Mouse (Mus musculus): Measurements from ENCODE around the gene Stk4.

Stk4 gene

DNA sequence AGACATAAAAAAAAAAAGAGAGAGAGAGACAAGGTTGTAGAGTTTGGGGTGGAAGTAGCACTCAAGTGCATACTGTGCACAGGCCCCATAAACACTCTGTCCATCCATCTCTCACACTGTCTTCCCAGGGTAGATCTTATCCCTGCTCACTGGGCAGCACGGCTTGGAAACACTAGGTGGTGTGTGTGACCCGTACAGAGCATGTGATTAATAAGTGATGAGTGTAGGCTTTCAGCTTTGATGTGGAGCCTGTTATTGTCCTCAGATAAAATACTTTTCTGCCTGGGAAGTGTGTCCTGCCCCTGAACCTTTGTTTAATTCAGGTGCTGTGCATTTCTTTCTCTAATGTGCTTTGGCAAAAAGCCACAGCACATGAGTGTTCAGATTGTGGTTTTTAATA, 66.3 kb downstream of the Stk4 start:
- TF ChIP-seq GATA4 (IDR thresholded peaks at IDR 0.05; ENCODE audit: insufficient replicate concordance, low read length) = no peak

DNA sequence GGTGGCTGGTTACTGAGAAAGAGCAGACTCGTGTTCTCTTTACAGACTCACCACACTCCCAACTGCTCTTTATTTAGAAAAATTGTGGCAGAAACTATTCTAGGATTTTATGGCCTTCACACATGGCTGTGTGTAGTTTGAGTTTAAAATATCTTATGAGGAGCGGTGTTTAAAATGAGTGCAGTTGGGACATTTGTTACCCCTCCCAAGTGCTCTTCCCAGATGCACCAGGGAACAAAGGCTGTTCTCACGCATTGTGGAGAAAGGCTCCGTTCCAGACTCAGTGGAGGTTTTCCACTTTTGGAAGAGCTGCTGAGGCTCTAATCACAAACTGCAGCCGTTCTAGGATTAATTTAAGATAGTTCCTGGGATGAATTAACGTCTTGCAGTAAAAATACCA, 67.6 kb downstream of the Stk4 start:
- TF ChIP-seq GATA4 (IDR thresholded peaks at IDR 0.05; ENCODE audit: insufficient replicate concordance, low read length) = no peak

DNA sequence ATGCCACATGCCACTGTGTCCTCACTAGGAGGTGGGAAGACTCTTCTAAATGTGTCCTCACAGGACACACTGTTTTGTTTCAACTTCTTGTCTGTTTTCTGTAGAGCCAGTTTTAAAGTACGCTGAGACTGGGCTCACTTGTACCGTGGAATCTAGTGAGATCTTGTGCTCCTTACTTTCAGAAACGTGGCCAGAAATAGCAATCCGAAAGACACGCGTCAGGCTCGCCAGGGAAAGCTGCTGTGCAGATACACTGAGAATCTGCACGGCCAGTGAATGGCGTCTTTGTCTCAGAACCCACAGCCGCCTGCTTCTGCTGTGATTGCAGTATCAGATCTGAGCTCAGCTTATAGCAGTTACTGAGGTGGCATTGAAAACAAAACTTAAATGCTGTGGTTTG, 71.9 kb downstream of the Stk4 start:
- no peak for TF ChIP-seq GATA4 (IDR thresholded peaks at IDR 0.05; ENCODE audit: insufficient replicate concordance, low read length)

DNA sequence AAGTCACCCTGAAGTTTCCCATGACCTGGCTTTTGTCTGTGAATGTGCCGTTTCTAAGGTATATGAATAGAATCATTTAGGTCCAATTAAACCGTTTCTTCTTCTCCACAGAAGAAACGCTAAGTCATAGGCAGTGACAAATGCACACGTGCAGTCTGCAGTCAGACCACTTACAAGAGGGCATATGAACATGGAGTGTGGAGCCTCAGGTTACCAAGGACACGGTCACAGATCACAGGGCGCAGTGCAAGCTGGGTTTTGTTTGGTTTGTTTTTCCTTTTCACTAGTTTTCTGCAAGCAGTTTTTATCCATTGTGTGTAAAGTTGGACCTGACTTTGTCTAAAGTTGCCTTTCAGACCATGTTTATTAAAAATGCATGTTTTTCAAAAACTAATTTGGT, 73.9 kb downstream of the Stk4 start:
- no peak for TF ChIP-seq GATA4 (IDR thresholded peaks at IDR 0.05; ENCODE audit: insufficient replicate concordance, low read length)

DNA sequence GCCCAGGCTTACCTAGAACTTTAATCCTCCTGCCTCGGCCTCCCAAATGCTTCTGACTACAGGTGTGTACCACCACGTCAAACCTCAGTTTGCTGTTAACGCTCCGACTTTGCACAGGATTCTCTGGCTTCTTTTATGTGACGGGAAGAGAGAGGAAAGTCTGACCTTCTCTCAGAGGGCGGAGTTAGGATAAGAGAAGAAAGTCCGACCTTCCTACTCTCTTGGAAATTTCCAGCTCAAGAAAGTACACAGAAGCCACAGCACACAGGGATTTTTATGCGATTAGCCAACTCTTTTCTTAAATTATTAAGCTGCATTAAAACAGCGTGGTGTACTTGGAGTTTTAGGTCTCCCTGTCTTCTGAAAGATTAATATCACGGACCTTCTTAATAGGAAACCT, 74.4 kb downstream of the Stk4 start:
- no peak for TF ChIP-seq GATA4 (IDR thresholded peaks at IDR 0.05; ENCODE audit: insufficient replicate concordance, low read length)

DNA sequence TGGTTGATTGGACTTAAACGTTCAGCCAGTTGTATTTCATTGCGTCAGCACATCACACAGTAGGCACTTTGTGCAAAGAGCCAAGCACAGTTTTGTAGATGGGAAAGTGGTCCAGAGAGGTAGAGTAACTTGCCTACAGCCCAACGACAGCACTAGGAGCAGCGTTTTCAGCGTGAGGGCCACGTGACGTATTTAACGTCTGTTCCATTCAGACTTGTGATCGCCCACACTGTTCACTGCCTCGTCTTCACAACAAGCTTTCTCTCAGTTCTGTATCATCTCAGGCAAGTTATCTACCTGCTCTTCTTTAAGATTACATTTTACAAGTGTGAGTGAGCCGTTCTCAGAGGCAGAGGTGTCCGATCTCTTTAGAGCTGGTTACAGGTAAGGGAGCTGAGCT, 76.4 kb downstream of the Stk4 start:
- no peak for TF ChIP-seq GATA4 (IDR thresholded peaks at IDR 0.05; ENCODE audit: insufficient replicate concordance, low read length)

DNA sequence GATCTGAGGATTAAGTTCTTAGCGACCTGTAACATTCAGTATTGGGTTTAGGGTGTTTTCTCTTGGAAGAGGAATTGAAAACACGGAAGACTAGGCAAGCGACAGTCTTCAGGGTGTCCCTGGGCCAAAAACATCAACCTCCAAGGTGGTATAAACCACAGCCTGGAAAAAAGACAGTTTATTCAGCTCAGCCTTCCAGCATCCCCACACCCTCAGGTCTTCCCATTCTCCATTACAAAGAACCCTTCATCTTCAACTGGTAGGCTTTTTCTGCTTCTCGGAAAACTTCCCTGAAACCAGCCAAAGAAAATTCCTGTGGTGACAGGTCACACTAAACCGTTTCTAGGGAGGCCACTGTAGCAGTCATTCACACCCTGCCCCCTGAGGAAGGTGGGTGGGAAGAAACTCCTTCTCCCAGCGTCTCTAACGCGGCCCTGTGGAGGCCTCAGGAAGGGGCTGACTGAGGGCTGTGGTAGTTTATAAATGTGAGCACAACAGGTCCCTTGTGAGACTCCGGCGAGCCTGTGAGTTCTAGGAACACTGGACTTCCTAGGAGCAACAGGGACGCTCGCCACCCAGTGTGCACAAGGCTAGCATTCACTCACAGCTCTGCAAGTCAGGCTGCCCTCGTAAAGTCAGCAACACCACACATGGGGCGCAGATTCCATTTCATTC, 80.1 kb downstream of the Stk4 start:
- TF ChIP-seq GATA4 (IDR thresholded peaks at IDR 0.05; ENCODE audit: insufficient replicate concordance, low read length) = no peak

DNA sequence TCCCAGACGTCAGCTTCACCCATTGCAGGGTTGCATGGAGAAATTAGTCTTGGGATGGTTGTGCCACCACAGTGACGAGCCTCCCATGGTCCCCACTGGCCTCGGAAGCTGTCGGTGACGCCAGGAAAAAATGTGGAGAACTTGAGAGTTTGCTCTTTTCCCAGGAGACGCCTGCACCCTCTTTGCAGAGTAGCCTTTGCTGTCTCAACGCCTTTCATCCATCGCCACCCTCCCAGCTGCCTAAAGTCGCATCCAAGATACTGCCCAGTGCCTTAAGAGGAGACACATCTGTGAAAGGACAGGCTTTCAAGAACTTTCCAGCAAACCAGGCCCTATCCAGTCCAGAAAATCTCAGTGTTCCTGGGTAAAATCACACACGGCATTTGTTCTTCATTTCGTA, 82.2 kb downstream of the Stk4 start:
- TF ChIP-seq GATA4 (IDR thresholded peaks at IDR 0.05; ENCODE audit: insufficient replicate concordance, low read length) = no peak

DNA sequence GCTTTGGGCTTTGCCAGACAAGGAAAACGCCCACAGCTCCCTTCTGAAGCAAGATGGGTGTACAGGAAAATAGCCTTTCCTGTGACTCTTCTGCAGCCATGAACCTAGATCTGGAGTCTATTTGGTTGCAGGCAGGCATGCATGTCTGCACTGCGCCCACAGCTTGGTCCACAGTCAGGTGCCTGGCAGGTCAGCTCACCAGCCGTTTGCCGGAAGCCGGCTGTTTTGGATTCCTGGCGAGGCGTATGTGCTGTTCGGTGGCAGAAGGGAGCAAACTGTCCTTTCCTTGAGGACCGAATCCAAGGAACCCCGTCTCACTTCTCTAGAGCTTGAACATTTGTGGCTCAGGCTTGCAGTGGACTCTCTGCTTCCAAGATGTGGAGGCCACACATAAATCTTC, 83.9 kb downstream of the Stk4 start:
- TF ChIP-seq GATA4 (IDR thresholded peaks at IDR 0.05; ENCODE audit: insufficient replicate concordance, low read length) = no peak

DNA sequence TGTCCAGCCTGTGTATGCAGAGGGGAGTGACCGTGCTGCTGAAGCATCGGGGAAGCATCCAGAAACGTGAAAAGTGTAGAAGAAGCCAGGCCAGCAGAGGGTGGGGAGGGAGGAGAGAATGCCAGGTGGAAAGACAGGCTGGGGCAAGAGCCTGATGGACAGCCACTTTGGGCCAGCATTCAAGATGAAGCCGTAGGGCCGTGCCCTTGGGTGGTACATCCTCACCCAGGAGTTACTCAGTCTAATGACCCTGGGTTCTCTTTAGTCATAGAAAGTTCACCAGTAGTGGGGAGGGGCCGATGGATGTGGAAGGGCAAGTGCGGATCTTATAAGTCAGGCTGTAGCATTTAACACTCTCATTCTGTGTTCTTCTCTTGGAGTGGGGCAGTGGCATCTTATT, 86.0 kb downstream of the Stk4 start:
- TF ChIP-seq GATA4 (IDR thresholded peaks at IDR 0.05; ENCODE audit: insufficient replicate concordance, low read length) = no peak

DNA sequence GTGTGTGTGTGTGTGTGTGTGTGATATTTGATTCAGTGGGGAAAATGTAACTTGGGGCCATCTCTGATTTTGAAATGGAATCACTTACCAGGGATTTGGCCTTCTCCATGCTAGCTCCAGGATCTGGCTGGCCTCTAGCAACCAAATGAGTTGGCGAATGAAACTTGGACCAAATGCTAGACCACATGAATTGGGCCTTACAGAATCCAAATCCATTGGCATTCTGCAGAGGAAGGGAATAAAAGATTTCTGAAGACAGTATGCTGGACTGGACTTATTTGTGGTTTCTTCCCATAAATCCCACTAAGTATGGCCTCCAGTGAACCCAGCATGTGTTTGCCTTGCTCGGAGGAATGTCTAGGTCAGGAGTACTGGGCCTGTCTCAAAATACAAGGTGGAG, 88.7 kb downstream of the Stk4 start:
- no peak for TF ChIP-seq GATA4 (IDR thresholded peaks at IDR 0.05; ENCODE audit: insufficient replicate concordance, low read length)

DNA sequence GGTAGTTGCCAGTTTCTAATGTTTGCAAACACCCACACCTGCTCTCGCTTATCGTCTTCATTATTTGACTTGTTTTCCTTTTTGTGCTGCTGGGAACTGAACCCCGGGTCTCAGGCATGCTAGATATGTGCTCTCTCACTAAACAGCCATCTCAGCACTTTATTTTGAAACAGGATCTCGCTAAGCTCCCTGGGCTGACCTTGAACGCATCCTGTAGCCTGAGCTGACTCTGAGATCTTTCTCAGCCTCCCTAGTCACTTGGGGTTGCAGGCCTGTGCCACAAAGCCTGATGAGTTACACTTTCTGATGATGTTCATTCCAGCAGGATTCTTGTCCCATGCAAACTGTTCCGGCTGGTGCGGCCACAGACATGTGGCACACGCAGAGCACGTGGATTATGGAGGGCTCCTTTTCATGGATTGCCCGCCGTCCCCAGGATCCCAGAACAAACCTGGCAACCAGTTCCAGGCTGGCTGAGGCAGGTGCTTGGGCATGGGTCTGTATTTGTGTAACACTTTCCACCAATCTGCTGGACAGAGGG, 91.5 kb downstream of the Stk4 start:
- no peak for TF ChIP-seq GATA4 (IDR thresholded peaks at IDR 0.05; ENCODE audit: insufficient replicate concordance, low read length)

DNA sequence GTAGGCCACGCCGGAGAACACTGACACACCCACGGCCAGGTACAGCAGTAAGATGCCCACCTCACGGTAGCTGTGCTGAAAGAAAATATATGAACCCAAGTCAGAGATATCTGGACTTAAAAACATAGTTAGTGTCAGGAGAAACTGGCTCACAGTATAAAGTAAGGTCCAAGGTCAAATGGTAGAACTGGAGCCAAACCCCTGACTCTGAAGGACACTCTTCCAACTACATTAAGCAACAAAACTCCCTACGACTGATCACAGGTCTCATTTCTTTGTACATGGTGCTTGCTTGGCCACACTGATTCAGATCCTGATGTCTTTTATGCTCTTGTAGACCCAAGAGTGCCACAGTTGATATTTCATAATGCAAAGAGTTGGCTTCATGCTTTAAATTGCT, 94.8 kb downstream of the Stk4 start:
- no peak for TF ChIP-seq GATA4 (IDR thresholded peaks at IDR 0.05; ENCODE audit: insufficient replicate concordance, low read length)

DNA sequence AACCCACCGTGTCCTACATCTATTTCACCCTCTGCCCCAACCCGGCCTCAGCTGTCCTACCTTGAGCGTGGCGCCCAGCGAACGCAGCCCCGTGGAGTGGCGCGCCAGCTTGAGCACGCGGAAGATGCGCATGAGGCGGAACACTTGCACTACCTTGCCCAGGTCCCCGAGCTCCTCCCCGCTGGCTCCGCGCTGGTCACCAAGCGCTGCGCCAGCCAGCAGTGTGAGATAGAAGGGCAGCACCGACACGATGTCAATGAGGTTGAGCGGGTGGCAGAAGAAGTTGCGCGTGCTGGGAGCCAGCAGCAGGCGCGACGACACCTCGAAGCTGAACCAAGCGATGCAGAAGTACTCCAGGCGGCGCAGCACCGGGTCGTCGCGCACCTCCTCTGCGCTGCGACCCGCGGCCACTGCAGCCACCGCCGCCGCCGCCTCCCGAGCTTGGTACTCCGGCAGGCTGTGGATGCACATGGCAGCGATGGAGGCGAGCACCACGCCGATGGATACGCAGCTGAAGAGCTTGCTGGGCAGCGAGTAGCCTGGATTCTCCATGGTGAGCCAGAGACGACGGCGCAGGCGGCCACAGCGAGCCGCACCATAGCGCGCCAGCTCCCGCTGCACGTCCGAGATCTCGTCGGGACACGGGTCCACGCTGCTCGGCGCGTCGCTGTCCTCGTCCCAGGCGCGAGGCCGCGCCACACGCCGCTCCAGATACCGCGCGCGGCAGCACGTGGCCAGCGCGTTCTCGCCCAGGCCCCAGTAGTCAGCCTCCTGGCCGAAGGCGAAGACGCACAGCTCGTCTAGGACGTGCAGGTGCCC, 97.8 kb downstream of the Stk4 start:
- TF ChIP-seq GATA4 (IDR thresholded peaks at IDR 0.05; ENCODE audit: insufficient replicate concordance, low read length) = no peak

DNA sequence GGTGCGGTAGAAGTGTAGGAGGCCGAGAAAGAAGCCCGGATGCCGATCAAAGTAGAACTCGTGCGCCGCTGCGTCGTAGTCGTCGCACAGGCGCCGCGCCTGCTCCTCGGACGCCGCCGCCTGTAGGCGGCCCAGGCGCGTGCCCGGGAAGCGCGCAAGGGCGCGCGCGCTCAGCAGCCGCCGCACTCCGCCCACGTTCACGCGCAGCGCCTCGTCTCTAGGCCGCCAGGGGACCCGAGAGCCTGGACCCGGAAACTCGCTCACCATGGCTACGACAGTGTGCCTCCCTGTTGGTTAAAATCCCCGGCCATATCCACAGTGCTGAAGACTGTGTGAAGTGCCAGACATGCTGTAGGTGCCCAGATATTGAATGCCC, 98.4 kb downstream of the Stk4 start:
- no peak for TF ChIP-seq GATA4 (IDR thresholded peaks at IDR 0.05; ENCODE audit: insufficient replicate concordance, low read length)

DNA sequence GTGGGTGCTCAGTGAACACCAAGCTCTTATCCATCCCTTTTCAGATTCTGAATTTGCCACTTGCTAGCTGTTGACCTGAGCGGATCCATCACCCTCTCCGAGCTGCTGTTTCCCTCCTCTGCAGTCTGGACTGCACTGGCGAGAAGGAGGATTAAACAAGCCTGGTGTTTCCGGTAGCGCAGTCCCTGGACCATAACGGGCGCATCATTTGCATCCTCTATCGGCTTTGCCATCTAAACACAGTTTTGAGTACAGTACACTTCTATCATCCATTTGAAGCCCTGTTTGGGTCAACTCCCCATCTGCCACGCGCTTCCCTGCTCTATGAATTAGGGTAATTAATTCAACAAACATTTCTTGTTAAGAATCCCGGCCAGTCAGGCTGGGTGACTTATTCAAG, 100.2 kb downstream of the Stk4 start:
- no peak for TF ChIP-seq GATA4 (IDR thresholded peaks at IDR 0.05; ENCODE audit: insufficient replicate concordance, low read length)
